Mouse (Mus musculus) A20 (cell line): Measurements from ENCODE around the gene Gm49321.

Experiments used
- DNase-seq: peaks from one replicate; pipeline ENCODE4 v3.0.0-alpha.2; 2011; ENCODE audit warnings: low read depth, low spot score

The Gm49321 gene

GRCm38 (mm10) chr12:73937353-73937752, at the start of gene Gm49321:
Gm49321 (plus strand) TSS chr12:73937653.
- DNase-seq: no peak

GRCm38 (mm10) chr12:73888003-73888783, 49.3 kb upstream of the Gm49321 start:
- no peak for DNase-seq

- peak; percentile 24 for DNase-seq
Observed at GRCm38 (mm10) chr12:73889571-73889970, 47.9 kb upstream of the Gm49321 start.

- no peak for DNase-seq
Observed at GRCm38 (mm10) chr12:73890086-73890485, 47.4 kb upstream of the Gm49321 start.

GRCm38 (mm10) chr12:73892616-73893015, 44.8 kb upstream of the Gm49321 start:
- no peak for DNase-seq

GRCm38 (mm10) chr12:73894838-73895237, 42.6 kb upstream of the Gm49321 start:
- no peak for DNase-seq

GRCm38 (mm10) chr12:73895674-73896073, 41.8 kb upstream of the Gm49321 start:
- no peak for DNase-seq

GRCm38 (mm10) chr12:73896471-73896870, 41.0 kb upstream of the Gm49321 start:
- no peak for DNase-seq

GRCm38 (mm10) chr12:73898281-73898680, 39.2 kb upstream of the Gm49321 start:
- DNase-seq: no peak

GRCm38 (mm10) chr12:73904133-73904934, 33.1 kb upstream of the Gm49321 start:
- peak; percentile 48 for DNase-seq

- peak; percentile 15 for DNase-seq
Observed at GRCm38 (mm10) chr12:73905041-73905440, 32.4 kb upstream of the Gm49321 start.

GRCm38 (mm10) chr12:73905555-73905954, 31.9 kb upstream of the Gm49321 start:
- DNase-seq: no peak

GRCm38 (mm10) chr12:73907079-73907672, 30.3 kb upstream of the Gm49321 start:
- no peak for DNase-seq

GRCm38 (mm10) chr12:73907673-73908150, 29.7 kb upstream of the Gm49321 start:
- DNase-seq: peak; percentile 98

GRCm38 (mm10) chr12:73908274-73909012, 29.0 kb upstream of the Gm49321 start:
- peak; percentile 77 for DNase-seq

- DNase-seq: peak; percentile 53
Observed at GRCm38 (mm10) chr12:73909013-73909575, 28.4 kb upstream of the Gm49321 start.

GRCm38 (mm10) chr12:73918479-73918878, 19.0 kb upstream of the Gm49321 start:
- no peak for DNase-seq

GRCm38 (mm10) chr12:73930266-73930665, 7.2 kb upstream of the Gm49321 start:
- DNase-seq: no peak

GRCm38 (mm10) chr12:73931274-73931673, 6.2 kb upstream of the Gm49321 start:
- DNase-seq: peak; percentile 51

- no peak for DNase-seq
Observed at GRCm38 (mm10) chr12:73934528-73934927, 2.9 kb upstream of the Gm49321 start.

GRCm38 (mm10) chr12:73939542-73939941, 2.1 kb downstream of the Gm49321 start:
- no peak for DNase-seq
